Mouse (Mus musculus) B cell, adult 2 months (primary cell): ENCODE measurements at regions not wholly inside any gene's neighbourhood (a gene's known extent, or its start where the extent isn't known, plus 50 kb on each side); places are given as distances from the start of the nearest gene placed in this dataset.

ENCODE experiments used
- DNase-seq, 2 experiments: peaks; one replicate each; pipeline ENCODE4 v3.0.0; 2022

DNA sequence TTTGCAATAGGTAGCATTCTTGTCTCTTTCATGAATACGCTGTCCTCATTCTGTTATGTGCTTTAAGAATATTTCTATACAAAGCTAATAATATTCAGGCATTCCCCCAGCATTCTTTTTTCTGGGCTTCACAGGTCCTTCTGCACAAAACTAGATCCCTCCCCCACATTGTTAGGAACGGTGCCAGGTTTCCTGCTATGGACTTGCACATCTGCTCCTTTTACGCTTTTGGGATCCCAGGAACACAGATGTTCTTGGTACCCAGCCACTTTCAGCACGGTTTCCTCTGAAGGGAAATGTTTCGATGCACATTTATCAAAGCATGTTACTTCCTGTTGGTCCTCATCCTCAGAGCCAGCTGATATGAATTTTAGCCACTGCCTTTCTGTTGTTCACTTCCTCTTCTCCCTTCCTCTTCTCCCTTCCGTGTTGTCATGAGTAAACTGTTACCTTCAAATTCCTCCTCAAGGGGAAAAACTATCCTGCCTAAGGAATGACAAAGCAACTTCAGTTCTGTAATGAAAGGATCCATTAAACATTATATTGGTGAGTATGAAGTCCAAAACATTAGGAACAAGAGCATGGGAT is 209.9 kb upstream of the Gbe1 start:
- DNase-seq = no peak

DNA sequence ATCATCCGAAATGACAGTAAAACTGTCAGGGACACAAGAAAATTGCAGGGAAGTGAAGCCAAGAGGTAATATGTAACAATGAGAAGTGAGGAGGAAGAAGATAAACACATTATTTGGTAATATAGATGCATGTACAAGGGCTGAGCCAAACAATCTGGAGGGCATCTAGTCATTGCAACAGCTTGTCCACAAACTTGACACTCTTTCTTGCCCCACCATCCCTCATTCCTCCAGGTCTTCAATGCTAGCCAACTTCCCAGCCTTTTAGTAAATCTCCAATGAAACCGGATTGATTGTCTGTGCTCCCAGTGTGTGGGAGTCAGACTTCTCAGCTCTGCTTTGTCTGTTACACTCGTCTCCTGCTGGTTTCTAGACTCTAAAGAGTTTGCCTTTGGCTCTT is 172.3 kb upstream of the Gbe1 start:
- DNase-seq = no peak

DNA sequence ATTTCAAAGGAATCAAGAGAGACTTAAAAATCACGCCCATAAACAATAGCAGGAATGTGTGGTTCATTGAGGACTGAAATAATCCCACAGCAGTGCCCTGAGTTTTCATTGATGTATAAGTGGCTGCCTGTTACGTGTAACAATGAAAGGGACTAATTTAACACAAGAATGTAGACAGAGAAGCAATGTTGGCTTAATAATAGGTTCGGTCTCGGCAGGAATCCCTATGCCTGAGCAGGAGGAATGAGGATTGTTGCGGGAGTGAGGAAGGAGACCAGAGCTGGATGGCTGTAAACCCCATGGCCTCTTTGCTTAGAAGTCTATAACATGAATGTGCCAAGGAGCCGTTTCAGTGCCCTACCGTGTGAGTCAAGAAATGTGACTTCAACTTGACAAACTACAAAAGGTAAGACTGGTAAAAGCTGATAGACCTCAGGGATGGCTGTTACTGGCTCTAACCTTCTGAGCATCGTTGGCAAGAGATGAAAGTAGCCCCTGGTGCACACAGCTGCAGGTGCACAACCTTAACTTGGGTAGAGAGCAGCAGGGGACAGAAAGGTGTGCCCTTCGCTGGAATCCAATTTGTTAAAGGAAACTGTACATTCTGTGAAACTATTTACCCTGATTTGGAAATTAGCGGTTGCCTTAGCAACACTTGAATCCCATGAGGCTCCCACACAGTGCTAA is 165.9 kb upstream of the Gbe1 start:
- DNase-seq = no peak

DNA sequence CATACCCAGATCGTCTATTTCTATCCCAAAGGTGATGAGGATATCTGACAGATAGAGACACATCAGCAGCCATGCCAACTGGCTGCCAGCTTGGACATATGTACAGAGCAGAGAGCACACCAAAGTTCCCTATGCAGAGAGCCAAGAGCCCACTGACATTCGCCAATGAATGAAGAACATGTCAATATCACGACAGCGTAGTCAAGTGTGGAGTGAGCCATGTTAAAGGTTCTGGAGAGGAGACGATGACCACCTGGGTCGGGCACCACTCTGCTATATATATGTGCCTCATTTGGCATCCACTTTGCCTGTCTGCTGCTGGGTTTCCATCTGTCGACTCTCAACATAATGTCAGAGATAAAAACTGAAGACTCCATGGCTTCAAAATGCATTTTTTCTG is 159.2 kb upstream of the Gbe1 start:
- DNase-seq = no peak

DNA sequence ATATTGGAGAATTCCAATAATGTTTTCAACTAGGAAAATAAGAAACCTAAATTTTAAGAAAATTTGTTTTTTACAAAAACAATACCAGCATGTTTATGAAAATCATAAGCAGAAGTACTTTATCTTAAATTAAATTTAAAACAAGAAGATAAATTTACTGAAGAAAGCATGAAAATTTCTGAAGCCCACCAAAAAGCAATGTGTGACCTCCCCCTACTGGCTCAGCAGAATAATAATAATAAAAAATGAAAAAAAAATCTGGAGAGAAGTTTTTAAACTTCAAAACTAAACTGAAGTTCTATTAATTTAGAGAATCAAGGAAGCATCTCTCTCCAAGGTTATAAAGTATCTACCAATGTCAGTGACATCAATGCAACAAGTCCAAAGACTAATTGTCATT is 153.2 kb upstream of the Gbe1 start:
- no peak for DNase-seq

DNA sequence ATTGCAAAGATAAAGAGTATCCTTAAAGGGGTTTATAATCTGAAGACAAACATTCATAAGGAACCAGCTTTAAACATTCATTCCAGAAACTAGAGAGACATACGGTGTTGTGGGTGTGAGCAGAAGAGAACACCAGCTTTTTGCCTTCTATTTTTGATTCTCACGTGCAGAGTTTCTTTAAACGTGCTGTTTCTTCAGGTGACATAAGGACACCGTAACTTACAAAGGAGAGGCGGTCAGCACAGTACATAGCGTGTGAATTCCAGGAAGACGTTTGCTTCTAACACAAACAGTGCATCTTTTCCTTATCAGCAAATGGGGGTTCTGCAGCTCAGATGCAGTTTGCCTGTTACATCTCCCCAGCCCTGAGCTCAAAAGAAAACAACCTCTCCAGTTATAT is 138.6 kb upstream of the Gbe1 start:
- no peak for DNase-seq

DNA sequence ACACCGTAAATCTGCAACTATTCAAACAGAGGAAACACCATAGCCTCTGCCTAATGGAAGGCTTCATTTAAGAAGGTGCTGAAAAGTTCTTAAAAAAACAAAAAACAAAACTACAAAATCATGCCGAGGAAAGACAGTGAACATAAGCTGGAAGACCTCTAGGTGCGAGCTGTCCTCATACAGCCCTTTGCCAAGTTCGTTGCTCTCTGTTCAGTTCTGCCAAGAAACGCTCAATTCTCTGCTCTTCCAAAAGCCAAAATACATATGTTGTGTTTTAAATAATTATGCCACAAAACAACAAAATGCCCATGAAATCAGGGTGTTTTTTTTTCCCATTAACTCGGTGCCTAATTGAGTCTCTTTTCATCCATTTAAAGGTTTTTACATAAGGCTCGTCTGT is 134.8 kb upstream of the Gbe1 start:
- no peak for DNase-seq

DNA sequence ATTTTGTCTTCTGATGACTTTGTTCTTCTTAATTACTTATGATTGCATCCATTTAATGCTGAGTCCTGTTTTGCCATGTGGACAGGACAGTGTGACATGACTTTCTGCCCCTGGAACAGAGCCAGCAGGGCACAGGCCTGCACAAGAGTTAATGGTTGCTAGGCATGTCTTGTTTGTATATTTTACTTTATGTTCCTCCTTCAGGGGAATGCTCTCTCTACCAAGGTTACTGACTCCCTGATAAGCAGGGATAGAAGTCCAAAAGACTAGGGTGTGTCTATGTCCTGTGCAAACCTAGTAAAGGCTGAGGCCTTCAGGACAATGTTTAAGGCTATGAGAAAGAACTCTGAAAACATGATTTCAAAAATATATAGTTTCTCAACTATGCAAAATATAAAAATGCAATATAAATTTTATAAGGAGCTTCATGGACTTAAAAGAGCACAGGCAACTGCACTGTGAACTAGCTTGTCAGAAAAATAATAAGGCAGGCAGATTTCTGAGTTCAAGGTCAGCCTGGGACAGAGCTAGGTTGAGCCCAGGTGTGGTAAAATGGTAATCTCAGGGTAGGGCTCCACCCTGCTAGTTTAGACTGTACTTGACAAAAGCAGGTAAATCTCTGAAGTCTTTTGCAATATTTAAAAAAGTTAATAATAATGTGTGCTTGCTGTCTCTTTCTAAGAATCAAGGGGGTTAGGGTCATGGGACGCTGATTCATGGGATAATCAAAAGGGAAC is 99.7 kb upstream of the Gbe1 start:
- no peak for DNase-seq

DNA sequence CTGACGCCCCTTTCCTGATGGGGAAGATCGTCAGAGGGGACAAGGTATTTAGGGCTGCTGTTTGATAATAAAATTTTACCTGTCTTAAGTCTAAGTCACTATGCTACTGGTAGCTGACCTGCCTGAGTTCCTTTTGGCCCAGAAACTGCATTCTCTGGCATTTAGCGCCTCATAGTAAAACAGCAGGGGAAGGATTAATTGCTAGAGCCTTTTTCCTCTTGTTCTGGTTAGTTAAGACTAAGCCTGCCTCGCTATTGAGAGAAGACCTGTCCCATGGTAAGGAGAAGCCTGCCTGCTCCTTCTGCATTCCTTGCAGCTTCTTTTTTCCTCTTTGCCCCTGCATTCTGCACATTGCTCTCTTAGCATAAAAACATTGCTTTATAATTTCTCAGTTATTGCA is 98.9 kb upstream of the Gbe1 start:
- DNase-seq = no peak

DNA sequence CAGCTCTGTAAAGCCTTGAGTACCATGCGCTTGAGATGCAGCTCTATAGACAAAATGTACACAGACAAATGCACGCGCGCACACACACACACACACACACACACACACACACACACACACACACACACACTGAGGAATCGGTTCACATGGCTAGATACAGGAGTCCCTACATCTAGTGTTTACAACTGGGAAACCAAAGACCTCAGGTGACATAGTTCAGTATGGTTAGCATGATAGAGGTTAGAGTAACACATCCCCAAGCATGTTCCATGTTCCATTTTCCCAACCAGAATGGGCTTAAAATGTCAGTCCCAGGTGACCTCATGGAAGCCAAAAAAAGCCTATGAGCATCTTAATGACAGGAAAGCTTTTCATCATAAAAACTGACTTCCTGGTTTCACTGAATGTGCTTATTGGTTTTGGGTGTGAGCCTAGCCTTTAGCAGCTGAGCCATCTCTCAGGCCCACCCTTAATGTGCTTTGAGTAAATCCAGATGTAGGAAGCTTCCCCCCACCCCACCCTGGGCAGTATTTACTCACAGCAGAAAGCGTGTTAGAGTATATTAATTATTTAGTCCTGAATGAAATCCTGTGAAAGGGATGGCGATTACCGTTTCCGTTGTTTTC is 86.0 kb upstream of the Gbe1 start:
- no peak for DNase-seq

DNA sequence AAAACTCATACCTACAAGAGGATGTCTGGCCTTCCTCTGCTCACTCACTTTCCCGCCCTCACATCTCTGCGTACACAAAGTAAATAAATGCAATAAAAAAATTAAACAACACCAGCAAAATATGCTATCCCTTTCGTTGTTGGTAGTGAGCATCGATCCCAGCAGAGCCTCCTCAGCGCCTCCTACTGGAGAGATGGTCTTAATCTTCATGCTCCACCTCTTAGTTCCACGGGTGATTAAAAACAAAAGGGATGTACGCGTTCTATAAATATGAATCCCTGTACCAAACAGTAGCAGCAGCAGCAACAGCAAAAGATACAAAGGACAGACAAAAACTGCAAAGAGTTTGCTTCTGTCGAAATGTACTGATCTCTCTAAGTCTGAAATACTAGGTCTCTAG is 81.0 kb upstream of the Gbe1 start:
- no peak for DNase-seq

DNA sequence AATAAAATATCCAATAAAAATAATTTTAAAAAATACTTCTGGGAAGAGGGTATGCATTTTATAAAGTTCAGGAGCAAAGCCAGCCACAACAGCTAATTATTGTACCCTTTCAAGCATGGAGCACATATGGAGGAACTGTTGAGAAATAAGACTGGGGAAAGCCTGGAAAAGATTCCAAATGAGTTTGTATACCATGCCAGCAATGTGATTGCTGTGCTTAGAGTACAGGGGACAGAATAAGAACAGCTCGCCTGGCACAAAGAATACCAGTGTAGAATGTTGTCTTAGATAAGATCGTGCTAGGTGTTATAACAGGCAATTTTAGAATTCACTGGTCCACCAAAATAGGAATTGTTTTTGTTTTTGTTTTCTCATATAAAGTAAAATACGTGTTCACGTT is 78.6 kb upstream of the Gbe1 start:
- DNase-seq = no peak

DNA sequence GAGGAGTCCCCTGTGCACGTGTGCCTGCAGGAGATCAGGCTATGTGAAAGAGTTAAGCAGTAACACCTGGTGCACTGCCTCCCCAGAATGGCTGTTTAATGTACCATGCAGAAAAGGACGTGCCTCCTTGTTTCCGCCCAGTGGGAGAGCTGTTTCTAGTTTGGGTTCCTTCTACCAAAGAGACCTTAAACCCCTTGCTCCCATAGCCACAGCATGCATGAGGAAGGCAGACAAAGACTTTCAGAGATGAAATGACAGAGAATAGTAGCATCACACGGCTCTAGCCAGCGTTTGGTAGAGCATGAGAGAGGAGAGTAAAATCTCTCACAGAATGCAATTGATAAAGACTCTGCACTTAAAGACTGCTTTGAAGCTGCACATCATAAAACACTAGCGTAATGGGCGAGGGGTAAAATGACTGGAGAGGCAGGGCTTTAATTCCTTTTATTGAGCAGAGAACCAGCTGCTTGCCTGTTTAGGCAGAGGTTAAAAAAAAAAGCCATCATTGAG is 74.3 kb upstream of the Gbe1 start:
- DNase-seq = no peak

DNA sequence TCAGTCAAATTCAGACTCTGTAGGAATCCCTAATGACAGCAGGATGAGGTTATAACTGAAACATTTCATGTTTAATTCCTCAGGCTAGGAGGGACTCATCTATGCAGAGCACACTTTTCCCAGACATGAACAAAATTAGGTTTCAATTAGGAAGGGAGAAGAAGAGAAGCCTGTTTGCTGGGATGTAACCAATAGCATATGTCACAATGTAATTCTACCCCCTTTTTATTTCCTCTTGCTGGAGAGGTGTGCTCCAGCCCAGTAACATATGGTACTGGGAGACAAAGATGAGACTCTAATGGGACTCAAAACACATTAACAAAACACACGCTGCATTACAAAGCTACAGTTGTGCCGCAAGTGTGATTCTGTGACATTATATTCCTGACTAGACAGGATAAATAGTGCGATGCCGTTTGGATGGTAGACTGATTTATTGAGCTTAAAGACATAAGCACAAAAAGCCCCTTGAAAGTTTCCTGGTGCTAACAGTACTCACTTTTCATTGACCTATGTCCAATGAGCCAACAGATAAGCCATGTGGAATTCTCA is 69.5 kb upstream of the Gbe1 start:
- DNase-seq = no peak

DNA sequence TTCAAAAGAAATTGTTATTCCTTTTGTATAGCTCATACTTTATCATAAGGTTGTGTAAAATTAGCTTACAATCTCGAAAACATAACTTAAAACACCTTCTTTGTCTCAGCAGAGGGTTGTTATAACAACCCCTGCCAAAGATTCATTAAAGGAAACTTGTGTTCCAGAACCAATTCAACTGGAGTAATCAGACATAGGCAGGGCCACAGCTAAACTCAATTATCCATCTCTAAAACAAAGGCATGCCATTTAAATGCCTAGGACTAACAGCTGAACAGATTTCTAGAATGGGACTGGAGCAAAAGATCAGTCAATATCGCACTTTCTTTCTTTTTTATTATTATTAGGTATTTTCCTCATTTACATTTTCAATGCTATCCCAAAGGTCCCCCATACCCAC is 68.8 kb upstream of the Gbe1 start:
- DNase-seq = no peak

DNA sequence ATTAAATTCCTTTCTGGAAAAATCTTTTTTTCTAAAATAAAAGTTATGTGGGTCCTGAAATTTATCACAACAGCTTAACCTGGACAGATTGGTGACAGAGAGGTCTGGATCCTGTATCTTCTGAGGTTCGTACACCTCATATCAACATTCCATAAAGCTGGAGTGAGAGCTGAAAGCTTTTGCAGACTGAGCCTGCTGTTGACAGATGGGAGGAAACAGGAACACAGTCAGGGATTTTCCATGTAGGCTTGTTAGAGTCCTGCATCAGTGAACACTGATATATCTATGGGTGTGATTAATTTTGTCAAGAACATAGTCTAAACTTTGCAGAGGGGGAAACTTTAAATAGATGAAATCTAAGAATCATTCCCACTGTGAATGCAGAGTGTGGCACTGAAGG is 54.4 kb upstream of the Gbe1 start:
- DNase-seq = no peak

DNA sequence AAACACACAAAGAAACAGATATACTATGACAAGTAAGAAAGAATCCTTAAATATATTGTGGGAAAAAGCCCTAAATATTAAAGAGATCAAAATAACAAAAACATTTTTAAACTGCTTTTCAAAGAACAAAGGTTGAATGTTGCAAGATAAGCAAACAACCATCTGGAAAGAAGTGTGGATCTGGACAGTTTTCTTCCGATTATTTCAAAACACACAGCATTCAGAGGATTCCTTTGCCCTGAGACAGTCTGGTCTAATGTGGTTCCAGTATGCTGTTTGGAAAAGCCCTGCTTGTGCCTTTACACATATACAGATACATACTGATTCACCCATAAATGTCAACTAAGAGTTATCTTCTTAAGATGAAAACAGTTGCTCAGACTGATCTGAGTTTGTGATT is 53.6 kb upstream of the Gbe1 start:
- DNase-seq = no peak
